Mouse (Mus musculus): ENCODE measurements around the gene Mrps14.

Mrps14 gene

GRCm38 (mm10) chr1:160194529-160195336, at the start of gene Mrps14:
Gene Mrps14 (plus strand): TSS chr1:160195215.
- peak; percentile 94 for DNase-seq (ENCODE audit: extremely low read depth, low read depth, low spot score)

- DNase-seq (ENCODE audit: extremely low read depth, low read depth, low spot score): no peak
Measured at GRCm38 (mm10) chr1:160145606-160146005, 49.4 kb upstream of the Mrps14 start.

GRCm38 (mm10) chr1:160147274-160147673, 47.7 kb upstream of the Mrps14 start:
- DNase-seq (ENCODE audit: extremely low read depth, low read depth, low spot score): no peak

GRCm38 (mm10) chr1:160149291-160149906, 45.6 kb upstream of the Mrps14 start:
- DNase-seq (ENCODE audit: extremely low read depth, low read depth, low spot score): no peak

- no peak for DNase-seq (ENCODE audit: extremely low read depth, low read depth, low spot score)
Measured at GRCm38 (mm10) chr1:160150726-160151125, 44.3 kb upstream of the Mrps14 start.

- no peak for DNase-seq (ENCODE audit: extremely low read depth, low read depth, low spot score)
Measured at GRCm38 (mm10) chr1:160153480-160153879, 41.5 kb upstream of the Mrps14 start, which contains the start of gene Tnn. Gene Tnn (minus strand): TSS chr1:160153580.

GRCm38 (mm10) chr1:160158190-160158589, 36.8 kb upstream of the Mrps14 start:
- no peak for DNase-seq (ENCODE audit: extremely low read depth, low read depth, low spot score)

GRCm38 (mm10) chr1:160166600-160166999, 28.4 kb upstream of the Mrps14 start:
- no peak for DNase-seq (ENCODE audit: extremely low read depth, low read depth, low spot score)

- no peak for DNase-seq (ENCODE audit: extremely low read depth, low read depth, low spot score)
Measured at GRCm38 (mm10) chr1:160176903-160177302, 18.1 kb upstream of the Mrps14 start.

GRCm38 (mm10) chr1:160181216-160181615, 13.8 kb upstream of the Mrps14 start:
- DNase-seq (ENCODE audit: extremely low read depth, low read depth, low spot score): no peak

GRCm38 (mm10) chr1:160184506-160184905, 10.5 kb upstream of the Mrps14 start:
- DNase-seq (ENCODE audit: extremely low read depth, low read depth, low spot score): no peak

GRCm38 (mm10) chr1:160195337-160195663, 285 bp downstream of the Mrps14 start:
- no peak for DNase-seq (ENCODE audit: extremely low read depth, low read depth, low spot score)

GRCm38 (mm10) chr1:160205486-160205885, 10.5 kb downstream of the Mrps14 start:
- no peak for DNase-seq (ENCODE audit: extremely low read depth, low read depth, low spot score)

GRCm38 (mm10) chr1:160209844-160210243, 14.8 kb downstream of the Mrps14 start:
- DNase-seq (ENCODE audit: extremely low read depth, low read depth, low spot score): no peak

- no peak for DNase-seq (ENCODE audit: extremely low read depth, low read depth, low spot score)
Measured at GRCm38 (mm10) chr1:160210566-160210965, 15.6 kb downstream of the Mrps14 start.

GRCm38 (mm10) chr1:160211597-160212122, 16.6 kb downstream of the Mrps14 start:
- no peak for DNase-seq (ENCODE audit: extremely low read depth, low read depth, low spot score)

GRCm38 (mm10) chr1:160212123-160212691, 17.2 kb downstream of the Mrps14 start:
- no peak for DNase-seq (ENCODE audit: extremely low read depth, low read depth, low spot score)

- peak; percentile 80 for DNase-seq (ENCODE audit: extremely low read depth, low read depth, low spot score)
Measured at GRCm38 (mm10) chr1:160212703-160213669, 18.0 kb downstream of the Mrps14 start, which contains the start of gene Cacybp. Gene Cacybp (minus strand): TSS chr1:160212875.

GRCm38 (mm10) chr1:160214171-160214570, 19.2 kb downstream of the Mrps14 start:
- DNase-seq (ENCODE audit: extremely low read depth, low read depth, low spot score): no peak

- no peak for DNase-seq (ENCODE audit: extremely low read depth, low read depth, low spot score)
Measured at GRCm38 (mm10) chr1:160217898-160218297, 22.9 kb downstream of the Mrps14 start.

GRCm38 (mm10) chr1:160224093-160224492, 29.1 kb downstream of the Mrps14 start:
- no peak for DNase-seq (ENCODE audit: extremely low read depth, low read depth, low spot score)

Measured in fat pad, adult 2 months (tissue).